Mouse (Mus musculus) lung, postnatal 0 days (tissue): ENCODE measurements around the gene Ggct. TPM values are rescaled to one million over a fixed set of nuclear protein-coding genes. Genes with fewer than 3 reads are reported as not detected.
"Not testable (repeated sequence)": the region's sequence is repeated elsewhere in the genome, so short reads cannot be mapped to it uniquely, and the experiment has no call there.

Experiments
- ATAC-seq: fragments of 200-750 bp; cut with Nextera tagmentation; 2 replicates; pipeline ENCODE4 v1.8.0; 2017; ENCODE audit warnings: moderate library complexity
- DNase-seq: peaks from one replicate; pipeline ENCODE4 v3.0.0-alpha.2; 2016; ENCODE audit warnings: low spot score
- H3K27ac ChIP-seq: fragments of 300-500 bp; sonication (generic); 2 replicates; pipeline ENCODE4 v1.5.1; 2014; ENCODE audit warnings: antibody characterized with exemption, mild to moderate bottlenecking, low read length, mixed read lengths
- H3K27me3 ChIP-seq: fragments of 300-500 bp; sonication (generic); replicated peaks from 2 replicates; pipeline ENCODE4 v1.6.1; 2014; ENCODE audit warnings: low read length, mixed read lengths; ENCODE audit not compliant: insufficient read depth
- H3K36me3 ChIP-seq: fragments of 300-500 bp; sonication (generic); 2 replicates; pipeline ENCODE4 v1.6.1; 2014; ENCODE audit warnings: low read length, mixed read lengths; ENCODE audit not compliant: insufficient read depth
- H3K4me1 ChIP-seq: fragments of 300-500 bp; sonication (generic); 2 replicates; pipeline ENCODE4 v1.6.1; 2014; ENCODE audit warnings: antibody characterized with exemption, low read depth, low read length, mixed read lengths; ENCODE audit not compliant: insufficient read depth
- H3K4me2 ChIP-seq: fragments of 300-500 bp; sonication (generic); replicated peaks from 2 replicates; pipeline ENCODE4 v1.6.1; 2014; ENCODE audit warnings: low read depth, mild to moderate bottlenecking, low read length, moderate library complexity, mixed read lengths
- H3K4me3 ChIP-seq: fragments of 300-500 bp; sonication (generic); 2 replicates; pipeline ENCODE4 v1.5.1; 2014; ENCODE audit warnings: low read depth, low read length
- H3K9ac ChIP-seq: fragments of 300-500 bp; sonication (generic); replicated peaks from 2 replicates; pipeline ENCODE4 v1.6.1; 2014; ENCODE audit warnings: low read depth, mild to moderate bottlenecking
- H3K9me3 ChIP-seq: fragments of 300-500 bp; sonication (generic); 2 replicates; pipeline ENCODE4 v1.6.1; 2016; ENCODE audit warnings: low read length, mixed read lengths
- CTCF ChIP-seq: IDR thresholded peaks from 2 replicates; pipeline ENCODE4 v1.5.1; 2016; ENCODE audit warnings: antibody characterized with exemption, mild to moderate bottlenecking
- EP300 ChIP-seq: IDR thresholded peaks from 2 replicates; pipeline ENCODE4 v1.6.1; 2016; ENCODE audit warnings: antibody characterized with exemption, mild to moderate bottlenecking, control low read depth
- WGBS: fragments of 180-500 bp; shearing (Covaris S2); extraction: QIAGEN DNeasy Blood & Tissue Kit; methylation state at CpG from one replicate; pipeline ENCODE4 v1.1.7; 2014; 5-methylcytosine and 5-hydroxymethylcytosine counted together
- polyA plus RNA-seq: library from polyadenylated mRNA; unstranded; fragments of >200 nt; fragmentation: Nextera tagmentation; extraction: Ambion mirVana; gene quantifications from 2 replicates; pipeline ENCODE4 v1.2.1, GENCODE M21; 2015

Ggct gene
- polyA plus RNA-seq, 1 experiment from 2014 or later: 6.9 TPM

DNA sequence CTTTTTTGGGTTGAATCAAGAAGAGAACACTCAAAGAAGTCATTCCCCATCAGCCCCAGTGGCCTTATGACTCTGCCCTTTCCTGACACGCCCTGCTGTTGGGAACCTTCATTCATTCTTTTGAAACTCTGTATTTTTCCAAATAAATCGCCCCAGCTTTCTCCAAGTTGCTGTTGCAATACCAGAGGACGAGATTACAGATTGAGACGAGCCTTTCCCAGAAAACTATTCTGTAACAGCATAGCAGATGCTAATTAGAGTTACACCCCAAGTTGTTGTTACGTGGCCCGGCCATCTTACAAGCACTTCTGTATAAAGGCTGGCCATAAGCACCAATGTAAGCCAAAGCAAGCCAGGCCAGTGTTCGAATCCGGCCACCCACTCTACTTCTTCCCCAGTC, 35.1 kb downstream of the Ggct start:
- H3K9me3 ChIP-seq: no peaks in the 10 kb centered on the region
- 67% methylated on average over 8 of the region's 8 CpGs for WGBS
- H3K27me3 ChIP-seq: no peaks in the 10 kb centered on the region
- peaks cover 20% of the 10 kb centered on the region for H3K4me1 ChIP-seq
- peak; percentile 63; the same call in 1 of the 2 replicates for TF ChIP-seq EP300
- no peak for TF ChIP-seq CTCF
- no peak overlapping the region for H3K9ac ChIP-seq
- H3K36me3 ChIP-seq: no peaks in the 10 kb centered on the region
- no peak overlapping the region for H3K4me3 ChIP-seq
- peak overlapping the region; percentile 38; the same call in 1 of the 2 replicates for H3K27ac ChIP-seq
- DNase-seq (peak; percentile 71), ATAC-seq (0 out of 2 replicates have a peak, but pooled peaks have one; percentile 12)
- no peak overlapping the region for H3K4me2 ChIP-seq

DNA sequence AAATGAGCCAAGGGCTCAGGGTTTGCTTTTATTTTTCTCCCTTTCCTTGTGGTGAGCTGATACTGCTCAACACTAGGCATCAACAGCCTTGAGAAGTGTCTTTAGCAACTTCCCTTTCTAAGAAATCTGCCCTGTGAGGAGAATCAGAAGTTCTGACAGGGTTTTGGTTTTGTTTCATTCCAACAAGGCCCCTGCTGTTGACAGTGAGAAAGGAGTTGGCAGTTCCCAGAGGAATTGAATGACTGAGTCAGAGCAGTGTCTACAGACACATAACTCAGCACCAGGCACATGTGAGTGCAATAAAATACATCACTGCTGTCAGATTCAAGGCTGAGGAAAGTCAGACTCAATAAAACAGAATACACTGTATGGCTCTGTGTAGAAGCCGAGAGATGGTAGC, 36.3 kb downstream of the Ggct start:
- H3K9me3 ChIP-seq: no peaks in the 10 kb centered on the region
- DNase-seq (peak; percentile 91), ATAC-seq (peak; percentile 69)
- peaks cover 20% of the 10 kb centered on the region for H3K4me1 ChIP-seq
- no peak overlapping the region for H3K4me2 ChIP-seq
- H3K27me3 ChIP-seq: no peaks in the 10 kb centered on the region
- no peaks in the 10 kb centered on the region for H3K36me3 ChIP-seq
- TF ChIP-seq EP300 (peak; percentile 45; the same call in 1 of the 2 replicates), CTCF (no peak)
- no peak overlapping the region for H3K4me3 ChIP-seq
- H3K9ac ChIP-seq: no peak overlapping the region
- peak overlapping the region; percentile 88; the same call in 1 of the 2 replicates for H3K27ac ChIP-seq
- WGBS: 47% methylated on average over 1 of the region's 1 CpGs

DNA sequence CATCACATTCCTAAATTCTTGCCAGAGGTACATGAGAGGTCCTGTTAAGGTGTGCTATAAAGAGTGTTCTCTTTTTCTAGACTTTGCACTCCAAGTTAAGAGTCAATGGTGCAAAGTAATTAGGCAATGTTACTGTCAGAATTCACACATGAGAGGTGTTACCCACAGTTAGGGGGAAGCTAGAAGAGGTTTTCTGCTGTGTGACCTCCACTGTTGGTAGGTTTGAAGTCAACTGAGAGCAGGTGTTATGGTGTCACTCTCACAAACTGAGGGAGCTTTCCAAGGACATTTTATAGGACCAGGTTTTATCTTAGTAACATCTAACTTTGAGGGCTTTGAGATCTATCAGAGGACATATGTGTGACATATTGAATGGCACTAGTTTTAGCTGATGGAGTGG, 36.8 kb downstream of the Ggct start:
- Histone ChIP-seq H3K4me1 (peaks cover 20% of the 10 kb centered on the region), H3K27me3 (no peaks in the 10 kb centered on the region), H3K36me3 (no peaks in the 10 kb centered on the region), H3K9ac (no peak overlapping the region), H3K27ac (peak overlapping the region; percentile 88), H3K4me2 (no peak overlapping the region), H3K4me3 (no peak overlapping the region), H3K9me3 (no peaks in the 10 kb centered on the region)
- ATAC-seq (no peak), DNase-seq (peak; percentile 34)
- TF ChIP-seq EP300: no peak; the same call in 1 of the 2 replicates
- TF ChIP-seq CTCF: no peak

DNA sequence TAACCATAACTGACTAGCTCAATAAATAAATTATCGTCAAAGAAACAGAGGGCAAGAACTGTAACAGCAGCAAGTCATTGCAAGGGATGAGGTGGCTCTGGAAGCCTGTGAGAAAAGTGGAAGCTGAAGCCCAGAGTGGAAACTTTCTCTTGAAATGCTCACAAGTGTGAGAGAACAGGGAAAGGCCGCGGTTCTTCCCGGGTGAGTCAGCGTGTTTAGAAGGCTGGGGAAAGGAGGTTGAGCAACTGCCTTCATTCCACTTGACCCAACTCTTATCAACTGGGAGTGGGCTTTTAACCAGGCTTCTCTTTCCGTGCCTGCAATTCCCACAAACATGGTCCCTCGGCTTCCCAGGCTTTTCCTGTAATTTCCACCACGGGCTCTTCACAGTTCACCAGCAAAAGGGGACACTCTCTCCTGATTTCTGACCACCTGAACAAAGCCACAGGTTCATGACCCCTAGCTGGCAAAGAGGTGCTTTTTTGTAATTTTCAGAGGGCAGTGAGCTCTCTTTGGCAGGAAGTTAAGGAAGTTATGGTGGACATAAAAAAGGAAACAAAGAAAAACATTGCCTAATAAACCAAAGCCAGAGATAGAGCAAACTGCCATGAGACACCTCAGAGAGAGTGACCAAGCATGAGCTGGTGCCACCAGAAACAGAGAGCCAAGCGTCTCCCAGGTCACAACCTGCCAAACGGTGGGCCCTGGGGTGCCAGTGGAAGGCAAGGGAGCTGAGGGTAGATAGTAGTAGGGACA, 37.9 kb downstream of the Ggct start:
- H3K27ac ChIP-seq: peak overlapping the region; percentile 88
- TF ChIP-seq CTCF: no peak
- TF ChIP-seq EP300: peak; percentile 80
- WGBS: 35% methylated on average over 10 of the region's 10 CpGs
- H3K4me1 ChIP-seq: peaks cover 20% of the 10 kb centered on the region
- H3K4me2 ChIP-seq: no peak overlapping the region
- H3K36me3 ChIP-seq: no peaks in the 10 kb centered on the region
- no peak overlapping the region for H3K9ac ChIP-seq
- H3K4me3 ChIP-seq: no peak overlapping the region
- ATAC-seq (peak; percentile 89), DNase-seq (peak; percentile 95)
- H3K9me3 ChIP-seq: no peaks in the 10 kb centered on the region
- no peaks in the 10 kb centered on the region for H3K27me3 ChIP-seq

DNA sequence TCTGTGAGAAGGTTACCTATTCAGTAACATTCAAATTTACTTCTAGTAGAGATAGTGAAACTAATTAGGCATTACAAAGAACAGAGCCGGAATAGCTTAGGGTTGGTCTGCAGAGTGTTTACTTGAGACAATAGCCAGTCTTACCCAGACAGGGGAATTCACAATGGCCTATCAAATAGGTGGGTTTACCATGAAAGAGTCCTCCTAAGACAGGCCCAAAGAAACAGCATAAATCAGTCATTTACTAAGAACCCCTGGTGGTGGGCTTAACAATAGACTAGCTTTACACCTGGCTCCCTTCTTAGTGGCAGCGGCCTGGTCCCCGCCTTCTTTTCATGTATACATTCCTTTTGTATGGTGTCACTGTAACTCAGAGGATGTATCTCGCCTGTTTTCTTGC, 39.4 kb downstream of the Ggct start:
- not testable (repeated sequence) for H3K9ac ChIP-seq, H3K36me3 ChIP-seq, ATAC-seq, H3K27me3 ChIP-seq, H3K4me3 ChIP-seq, DNase-seq, H3K4me2 ChIP-seq, H3K27ac ChIP-seq, H3K9me3 ChIP-seq
- 76% methylated on average over 4 of the region's 4 CpGs for WGBS
- peaks cover 20% of the 10 kb centered on the region for H3K4me1 ChIP-seq

DNA sequence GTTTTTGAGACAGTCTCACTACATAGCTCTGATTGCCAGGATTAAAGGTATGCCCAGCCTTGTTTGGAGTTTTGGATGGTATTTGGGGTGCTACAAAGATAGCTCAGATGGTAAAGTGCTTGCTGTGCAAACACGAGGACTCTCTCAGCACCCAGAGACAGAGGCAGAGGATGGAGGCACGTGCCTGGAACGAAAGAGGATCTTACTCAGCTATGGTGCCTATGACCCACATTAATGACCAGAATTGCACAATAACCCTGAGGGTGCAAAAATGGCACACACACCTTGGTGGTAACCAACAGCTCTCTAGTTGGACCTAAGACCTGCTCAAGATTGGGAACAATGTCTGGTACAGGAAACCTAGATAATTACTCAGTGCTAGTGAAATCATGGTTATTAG, 40.2 kb downstream of the Ggct start:
- ATAC-seq (no peak), DNase-seq (no peak)
- Histone ChIP-seq H3K9me3 (no peaks in the 10 kb centered on the region), H3K4me3 (no peak overlapping the region), H3K9ac (no peak overlapping the region), H3K4me1 (peaks cover 15% of the 10 kb centered on the region), H3K27ac (no peak overlapping the region), H3K36me3 (no peaks in the 10 kb centered on the region; the same call in 1 of the 2 replicates), H3K4me2 (no peak overlapping the region), H3K27me3 (no peaks in the 10 kb centered on the region)
- 75% methylated on average over 3 of the region's 3 CpGs for WGBS
- no peak for TF ChIP-seq EP300
- TF ChIP-seq CTCF: no peak
